8 mouse cellular contexts compared by ENCODE assay signal in the genomic region with DNA sequence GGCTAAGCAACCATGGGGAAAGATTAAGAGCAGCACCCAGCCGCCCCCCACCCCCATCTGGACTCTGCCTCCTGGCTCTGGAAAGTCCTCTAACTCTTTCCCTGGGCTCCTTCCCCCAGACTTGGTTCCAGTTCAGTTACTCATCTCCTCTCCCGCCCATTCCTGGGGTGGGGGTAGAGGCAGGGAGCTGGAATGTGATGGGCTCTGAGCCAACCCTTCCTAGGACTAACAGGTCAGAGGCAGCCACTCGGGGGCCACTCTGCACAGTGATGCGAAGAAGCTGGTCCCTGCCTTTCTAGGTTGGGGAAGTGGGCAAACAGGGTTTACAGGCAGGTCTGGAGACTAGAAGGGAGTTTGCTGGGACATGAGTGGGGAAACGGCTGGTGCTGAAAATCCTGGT. TPM values are rescaled to one million over a fixed set of nuclear protein-coding genes. Genes with fewer than 3 reads are reported as not detected.
DNase-seq lines count a peak whose midpoint lies in the region; ATAC-seq lines count a peak whose summit lies in the region.

No protein-coding gene starts in this region.

- peak; percentile 53; the same call in 1 of the 2 replicates for ATAC-seq in embryonic facial prominence, embryonic 11.5 days (replicated peaks; ENCODE audit: insufficient number of reproducible peaks, low FRiP score, low TSS enrichment, low read depth)
- no peak for ATAC-seq in liver, embryonic 11.5 days (replicated peaks; ENCODE audit: low FRiP score)
- peak; percentile 66 for ATAC-seq in stomach, embryonic 14.5 days (ENCODE audit: insufficient number of reproducible peaks, insufficient read depth, low FRiP score, low read depth)

- peak; percentile 83 to 86 for DNase-seq in adrenal gland, adult (ENCODE audit: inconsistent age in 2 of 2, low spot score in 1 of 2)
- no peak for DNase-seq in adrenal gland, postnatal 4 days (ENCODE audit: low spot score in 2 of 2)
- peak; percentile 62 for DNase-seq in embryonic facial prominence, embryonic 11.5 days (ENCODE audit: low spot score)
- DNase-seq in heart, postnatal 25 days (ENCODE audit: low spot score): peak; percentile 67
- DNase-seq in liver, embryonic 11.5 days (ENCODE audit: low spot score): no peak
- DNase-seq in right cerebral cortex, adult 18-20 months: no peak
- DNase-seq in left cerebral cortex, postnatal 4 days: no peak

- WGBS in embryonic facial prominence, embryonic 11.5 days: 32% methylated on average over 5 of the region's 5 CpGs
- 37% methylated on average over 5 of the region's 5 CpGs for WGBS in liver, embryonic 11.5 days
- WGBS in stomach, embryonic 14.5 days: 18% methylated on average over 5 of the region's 5 CpGs

- H3K36me3 ChIP-seq in embryonic facial prominence, embryonic 11.5 days (replicated peaks; ENCODE audit: control insufficient read depth, insufficient read depth, low read depth, low read length): no peaks in the 10 kb centered on the region
- no peaks in the 10 kb centered on the region for H3K36me3 ChIP-seq in liver, embryonic 11.5 days (ENCODE audit: control insufficient read depth, insufficient read depth, low read length)
- H3K36me3 ChIP-seq in stomach, embryonic 14.5 days (ENCODE audit: control insufficient read depth, insufficient read depth, low read length): no peaks in the 10 kb centered on the region

- H3K27ac ChIP-seq in embryonic facial prominence, embryonic 11.5 days (replicated peaks; ENCODE audit: low read depth, low read length): peak overlapping the region; percentile 35; the same call in 1 of the 2 replicates
- peak overlapping the region; percentile 47 for H3K27ac ChIP-seq in liver, embryonic 11.5 days (ENCODE audit: low read depth, low read length)
- peak overlapping the region; percentile 76 for H3K27ac ChIP-seq in stomach, embryonic 14.5 days (ENCODE audit: low read length)

- H3K27me3 ChIP-seq in embryonic facial prominence, embryonic 11.5 days (ENCODE audit: control insufficient read depth, insufficient read depth, low read length): peaks cover 6% of the 10 kb centered on the region; the same call in 1 of the 2 replicates
- peaks cover 16% of the 10 kb centered on the region for H3K27me3 ChIP-seq in liver, embryonic 11.5 days (replicated peaks; ENCODE audit: control insufficient read depth, insufficient read depth, low read length)
- no peaks in the 10 kb centered on the region for H3K27me3 ChIP-seq in stomach, embryonic 14.5 days (ENCODE audit: control insufficient read depth, insufficient read depth, low read length)

- intact Hi-C loops in heart, postnatal 25 days (cut with DNase I): no loop called here
- intact Hi-C loops in left cerebral cortex, postnatal 4 days (cut with DNase I): no loop called here

- no peak overlapping the region; the same call in 1 of the 2 replicates for H3K4me2 ChIP-seq in embryonic facial prominence, embryonic 11.5 days (ENCODE audit: low read depth, low read length)
- H3K4me2 ChIP-seq in liver, embryonic 11.5 days: no peak overlapping the region
- 0 out of 2 replicates have a peak overlapping the region, but pooled peaks have one; percentile 7 for H3K4me2 ChIP-seq in stomach, embryonic 14.5 days (replicated peaks; ENCODE audit: low read depth, low read length)

- H3K9ac ChIP-seq in embryonic facial prominence, embryonic 11.5 days (replicated peaks; ENCODE audit: low read length): no peak overlapping the region
- H3K9ac ChIP-seq in liver, embryonic 11.5 days (ENCODE audit: low read depth, low read length): no peak overlapping the region
- H3K9ac ChIP-seq in stomach, embryonic 14.5 days (replicated peaks; ENCODE audit: low read depth, low read length): no peak overlapping the region

- no peaks in the 10 kb centered on the region for H3K9me3 ChIP-seq in embryonic facial prominence, embryonic 11.5 days (replicated peaks; ENCODE audit: control insufficient read depth, low read length)
- no peaks in the 10 kb centered on the region for H3K9me3 ChIP-seq in liver, embryonic 11.5 days (ENCODE audit: control insufficient read depth, low read length)
- no peaks in the 10 kb centered on the region for H3K9me3 ChIP-seq in stomach, embryonic 14.5 days (ENCODE audit: control insufficient read depth, low read depth, low read length)

- H3K4me1 ChIP-seq in embryonic facial prominence, embryonic 11.5 days (ENCODE audit: control insufficient read depth, insufficient read depth, low read length): peaks cover 8% of the 10 kb centered on the region
- peaks cover 16% of the 10 kb centered on the region for H3K4me1 ChIP-seq in liver, embryonic 11.5 days (replicated peaks; ENCODE audit: control insufficient read depth, insufficient read depth, low read length)
- peaks cover 21% of the 10 kb centered on the region for H3K4me1 ChIP-seq in stomach, embryonic 14.5 days (ENCODE audit: control insufficient read depth, insufficient read depth, low read length)

- H3K4me3 ChIP-seq in embryonic facial prominence, embryonic 11.5 days (ENCODE audit: low read depth, low read length): no peak overlapping the region
- H3K4me3 ChIP-seq in liver, embryonic 11.5 days (ENCODE audit: low read depth, low read length): no peak overlapping the region
- H3K4me3 ChIP-seq in stomach, embryonic 14.5 days (ENCODE audit: low read depth, low read length): no peak overlapping the region

RNA-seq across cellular contexts. Expression of a gene that starts 5.2 kb away (rescaled TPM):
- 10 to 100 TPM; 83.0 to 91.7 TPM for total RNA-seq in adrenal gland, postnatal 4 days (2021)
- polyA plus RNA-seq in embryonic facial prominence, embryonic 11.5 days (2014; fragmentation: Nextera tagmentation; extraction: Ambion mirVana): 18.9 and 22.8 TPM in 2 replicates
- total RNA-seq in heart, postnatal 25 days (2021): 10 to 100 TPM; 76.5 to 83.0 TPM
- 55.0 and 62.1 TPM in 2 replicates for polyA plus RNA-seq in liver, embryonic 11.5 days (2014; fragmentation: Nextera tagmentation; extraction: Ambion mirVana)
- polyA plus RNA-seq in stomach, embryonic 14.5 days (2014; fragmentation: Nextera tagmentation; extraction: Ambion mirVana): 23.5 and 24.0 TPM in 2 replicates
- 10 to 100 TPM; 81.8 to 84.6 TPM for total RNA-seq in left cerebral cortex, postnatal 4 days (2021)

RNA-seq across cellular contexts. Expression of a gene that starts 5.3 kb away (rescaled TPM):
- total RNA-seq in adrenal gland, postnatal 4 days (2021): 10 to 100 TPM; 19.2 to 27.9 TPM
- 2.2 and 2.4 TPM in 2 replicates for polyA plus RNA-seq in embryonic facial prominence, embryonic 11.5 days (2014; fragmentation: Nextera tagmentation; extraction: Ambion mirVana)
- 10 to 100 TPM; 20.7 to 26.5 TPM for total RNA-seq in heart, postnatal 25 days (2021)
- polyA plus RNA-seq in liver, embryonic 11.5 days (2014; fragmentation: Nextera tagmentation; extraction: Ambion mirVana): 4.1 and 4.5 TPM in 2 replicates
- polyA plus RNA-seq in stomach, embryonic 14.5 days (2014; fragmentation: Nextera tagmentation; extraction: Ambion mirVana): 6.1 and 7.5 TPM in 2 replicates
- 10 to 100 TPM; 21.2 to 24.2 TPM for total RNA-seq in left cerebral cortex, postnatal 4 days (2021)

RNA-seq across cellular contexts. Expression of a gene that starts 42.0 kb away (rescaled TPM):
- total RNA-seq in adrenal gland, postnatal 4 days (2021): 1 to 10 TPM in 1 of 2 experiments, under 1 TPM in 1; 0.95 to 1.1 TPM
- not detected in 2 replicates for polyA plus RNA-seq in embryonic facial prominence, embryonic 11.5 days (2014; fragmentation: Nextera tagmentation; extraction: Ambion mirVana)
- total RNA-seq in heart, postnatal 25 days (2021): 1 to 10 TPM; 1.4 to 1.8 TPM
- not detected in 2 replicates for polyA plus RNA-seq in liver, embryonic 11.5 days (2014; fragmentation: Nextera tagmentation; extraction: Ambion mirVana)
- 0.20 TPM in 1 of 2 replicates, not detected in the other for polyA plus RNA-seq in stomach, embryonic 14.5 days (2014; fragmentation: Nextera tagmentation; extraction: Ambion mirVana)
- total RNA-seq in left cerebral cortex, postnatal 4 days (2021): under 1 TPM; 0.16 to 0.18 TPM

Comparison
In these comparisons a context has a peak if more than half of its experiments do, and no peak if none do; other contexts are left out.
1. DNase-seq: peak in adrenal gland, adult (2 of 2), embryonic facial prominence, embryonic 11.5 days (single experiment) and heart, postnatal 25 days (single experiment); none in adrenal gland, postnatal 4 days (0 of 2), liver, embryonic 11.5 days (single experiment), right cerebral cortex, adult 18-20 months (single experiment) and left cerebral cortex, postnatal 4 days (single experiment).
2. Peak in every context shown above with its lines, with median percentiles within 50 percentile points of each other: H3K27ac ChIP-seq.